Mouse (Mus musculus) frontal cortex, postnatal 14 days (tissue): ENCODE measurements at regions not wholly inside any gene's neighbourhood (a gene's known extent, or its start where the extent isn't known, plus 50 kb on each side); places are given as distances from the start of the nearest gene placed in this dataset.

Experiments
- DNase-seq, 2 experiments: peaks; one replicate each; pipeline ENCODE4 v3.0.0; 2022; ENCODE audit warnings: low spot score in 2 of 2

GRCm38 (mm10) chr12:25160990-25161843 lies 64.3 kb upstream of the Id2 start:
- DNase-seq: no peak

- DNase-seq: no peak
Observed at GRCm38 (mm10) chr12:25159091-25159490, 62.2 kb upstream of the Id2 start.

GRCm38 (mm10) chr12:25157238-25157637 lies 60.3 kb upstream of the Id2 start:
- no peak for DNase-seq

GRCm38 (mm10) chr12:25155396-25155795 lies 58.5 kb upstream of the Id2 start:
- DNase-seq: no peak

GRCm38 (mm10) chr12:25148099-25148498 lies 51.2 kb upstream of the Id2 start:
- DNase-seq: no peak
